Mouse (Mus musculus): ENCODE measurements at regions not wholly inside any gene's neighbourhood (a gene's known extent, or its start where the extent isn't known, plus 50 kb on each side); places are given as distances from the start of the nearest gene placed in this dataset.

- Histone ChIP-seq H3K27me3 (no peaks in the 10 kb centered on the region), H3K27ac (no peak overlapping the region), H3K4me2 (no peak overlapping the region), H3K4me3 (no peak overlapping the region), H3K4me1 (peaks cover 6% of the 10 kb centered on the region), H3K9me3 (no peaks in the 10 kb centered on the region), H3K9ac (no peak overlapping the region), H3K36me3 (no peaks in the 10 kb centered on the region)
- no peak for ATAC-seq (ENCODE audit: insufficient number of reproducible peaks, insufficient read depth, low FRiP score, low TSS enrichment, low read depth)
- 71% methylated on average over 9 of the region's 9 CpGs for WGBS
Measured at GRCm38 (mm10) chr13:37104410-37105294, 54.6 kb upstream of the F13a1 start.

- Histone ChIP-seq H3K9me3 (no peaks in the 10 kb centered on the region), H3K36me3 (no peaks in the 10 kb centered on the region), H3K4me1 (peaks cover 6% of the 10 kb centered on the region), H3K27me3 (no peaks in the 10 kb centered on the region), H3K27ac (no peak overlapping the region), H3K4me2 (no peak overlapping the region), H3K4me3 (no peak overlapping the region), H3K9ac (no peak overlapping the region)
- 44% methylated on average over 6 of the region's 6 CpGs for WGBS
- no peak for ATAC-seq (ENCODE audit: insufficient number of reproducible peaks, insufficient read depth, low FRiP score, low TSS enrichment, low read depth)
Measured at GRCm38 (mm10) chr13:37103741-37104296, 53.8 kb upstream of the F13a1 start.

DNA sequence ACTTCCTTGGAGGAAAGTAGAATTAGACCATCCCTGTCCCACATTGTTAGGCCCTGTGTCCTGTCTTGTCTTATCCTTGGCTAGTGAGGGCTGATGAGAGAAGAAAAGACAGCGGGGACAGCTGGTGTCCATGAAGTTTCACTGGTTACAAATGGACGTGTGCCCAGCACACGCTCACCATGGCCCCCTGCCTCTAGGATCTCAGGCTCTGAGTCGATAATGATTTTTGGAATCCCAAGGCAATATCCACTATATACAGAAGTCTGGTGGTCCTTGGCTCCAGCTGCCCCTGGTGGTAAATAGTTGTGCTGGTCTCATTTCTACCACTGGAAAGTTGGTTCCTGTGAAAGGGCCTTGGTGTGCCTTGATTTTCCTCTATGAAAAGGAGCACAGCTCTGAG is 51.7 kb upstream of the F13a1 start:
- no peak for ATAC-seq (ENCODE audit: insufficient number of reproducible peaks, insufficient read depth, low FRiP score, low TSS enrichment, low read depth)
- 91% methylated on average over 4 of the region's 4 CpGs for WGBS
- peaks cover 6% of the 10 kb centered on the region for H3K4me1 ChIP-seq

More for the DNA sequence above, 51.7 kb upstream of the F13a1 start:
- H3K9ac ChIP-seq, result no peak overlapping the region
- H3K27me3 ChIP-seq, result no peaks in the 10 kb centered on the region
- H3K36me3 ChIP-seq, result no peaks in the 10 kb centered on the region
- H3K27ac ChIP-seq, result no peak overlapping the region
- H3K9me3 ChIP-seq, result no peaks in the 10 kb centered on the region
- no peak overlapping the region for H3K4me2 ChIP-seq
- no peak overlapping the region for H3K4me3 ChIP-seq

Measured in embryonic facial prominence, embryonic 13.5 days (tissue).